Mouse (Mus musculus) hematopoietic stem cell, adult 5-6 weeks (primary cell): ENCODE measurements at regions not wholly inside any gene's neighbourhood (a gene's known extent, or its start where the extent isn't known, plus 50 kb on each side); places are given as distances from the start of the nearest gene placed in this dataset.

ENCODE experiments used
- ATAC-seq, 2 experiments: fragments of 125-278 bp in 1 of 2; replicated peaks in 1 of 2; 2 replicates each; pipeline ENCODE4 v1.8.0; 2016 to 2017; ENCODE audit warnings: inconsistent platforms in 2 of 2, mild to moderate bottlenecking in 2 of 2, moderate number of reproducible peaks in 2 of 2, low read depth in 1 of 2, moderate TSS enrichment in 1 of 2; ENCODE audit not compliant: low FRiP score in 2 of 2, poor library complexity in 2 of 2, severe bottlenecking in 2 of 2, insufficient read depth in 1 of 2, low TSS enrichment in 1 of 2

DNA sequence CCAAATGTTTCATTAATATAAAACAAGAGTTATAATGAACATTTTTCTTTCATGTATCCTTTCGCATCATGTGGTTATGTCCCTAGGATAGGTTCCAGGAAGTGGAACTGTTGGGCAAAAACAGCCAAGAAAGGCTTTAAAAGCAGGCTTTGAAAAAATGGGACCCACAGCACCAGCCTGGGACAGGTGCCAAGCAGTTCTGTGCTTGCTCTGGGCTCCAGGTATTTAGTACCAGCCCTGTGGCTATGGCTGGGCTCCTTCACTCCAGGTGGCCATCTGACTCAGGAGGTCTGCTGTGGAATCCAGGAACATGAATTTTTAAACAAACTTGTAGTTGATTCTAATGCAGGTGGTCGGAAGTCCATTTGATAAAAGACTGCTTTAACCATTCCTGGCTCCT, 119.8 kb upstream of the Adpgk start:
- ATAC-seq = no peak

DNA sequence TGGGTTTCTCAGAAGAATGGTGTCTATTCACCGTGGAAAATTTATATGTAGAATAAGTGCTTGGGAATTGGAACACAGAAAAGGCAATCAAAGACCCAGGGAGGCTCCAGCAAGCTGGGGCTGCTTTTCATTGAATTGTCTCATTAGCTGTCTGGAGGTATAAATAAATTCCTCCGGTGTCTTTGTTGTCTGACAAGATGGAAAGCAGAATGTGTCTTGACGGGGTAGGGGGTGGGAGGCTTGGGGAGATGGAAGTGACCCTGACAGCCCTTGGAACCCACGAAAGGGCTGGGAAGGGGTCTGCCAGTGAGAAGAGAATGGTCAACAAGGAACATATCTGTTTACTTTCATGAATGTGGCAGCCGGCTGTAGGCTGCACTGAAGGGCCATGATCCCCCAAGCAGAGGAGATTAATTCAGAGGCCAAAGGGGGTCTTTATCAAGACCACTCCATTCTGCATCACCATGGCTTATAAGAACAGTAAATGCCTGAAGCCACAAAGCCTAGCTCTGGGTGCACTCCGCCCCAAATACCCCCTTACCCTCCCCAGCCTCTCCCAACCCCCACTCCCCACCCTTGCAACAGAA, 127.2 kb upstream of the Neo1 start:
- ATAC-seq = no peak

DNA sequence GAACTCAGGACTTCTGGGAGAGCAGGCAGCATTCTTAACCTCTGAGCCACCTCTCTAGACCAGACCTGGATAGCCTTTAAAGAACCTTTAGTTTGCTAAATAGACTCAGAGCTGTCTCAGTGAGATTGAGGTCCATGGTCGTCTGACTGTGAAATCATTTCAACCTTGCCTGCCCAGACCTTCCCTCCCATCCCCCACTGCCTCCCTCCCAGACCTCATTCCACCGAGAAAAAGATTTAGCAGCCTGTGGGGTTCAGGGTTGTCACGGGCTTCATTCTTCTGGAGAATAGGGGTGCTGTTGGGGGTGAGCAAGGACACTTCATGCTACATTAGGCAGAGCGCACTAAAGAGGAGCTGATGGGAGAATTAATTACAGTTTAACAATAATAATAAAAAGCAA, 126.7 kb upstream of the Neo1 start:
- ATAC-seq = no peak

DNA sequence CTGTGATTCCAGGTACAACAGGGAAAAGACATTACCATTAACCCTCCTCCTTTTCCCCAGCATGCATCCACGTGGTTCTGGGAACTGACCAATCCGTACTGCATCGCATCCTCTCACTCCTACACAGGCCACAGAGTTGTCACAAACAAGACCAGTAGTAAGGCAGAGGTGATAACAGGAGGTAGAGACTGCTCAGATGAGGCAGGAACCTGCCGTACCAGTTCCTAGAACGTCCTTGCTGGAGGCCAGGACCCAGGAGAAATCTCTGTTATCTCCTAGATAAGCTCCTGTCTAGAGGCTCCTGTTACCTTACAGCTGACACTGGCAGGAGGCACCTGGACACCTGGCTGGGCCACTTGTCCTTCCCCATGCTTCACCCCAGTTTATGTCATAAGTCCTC, 121.4 kb upstream of the Neo1 start:
- ATAC-seq = no peak

DNA sequence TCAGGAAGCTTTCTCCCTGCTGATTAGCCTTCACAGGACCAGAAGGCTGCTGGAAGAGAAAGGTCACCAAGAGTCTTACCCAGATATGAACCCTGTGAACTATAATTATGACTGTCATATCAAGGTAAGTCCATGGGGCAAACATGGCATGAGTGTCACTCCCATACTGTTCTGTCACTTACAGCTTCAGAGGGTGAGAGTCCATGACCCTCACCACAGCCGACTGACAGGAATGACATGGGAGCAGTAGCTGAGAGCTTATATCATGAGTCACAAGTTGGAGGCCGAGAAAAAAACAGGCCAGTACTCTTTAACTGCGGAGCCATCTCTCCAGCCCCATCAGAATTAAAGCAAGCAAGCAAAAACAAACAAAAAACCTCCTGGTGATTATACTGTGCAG, 117.7 kb upstream of the Neo1 start:
- ATAC-seq = no peak

DNA sequence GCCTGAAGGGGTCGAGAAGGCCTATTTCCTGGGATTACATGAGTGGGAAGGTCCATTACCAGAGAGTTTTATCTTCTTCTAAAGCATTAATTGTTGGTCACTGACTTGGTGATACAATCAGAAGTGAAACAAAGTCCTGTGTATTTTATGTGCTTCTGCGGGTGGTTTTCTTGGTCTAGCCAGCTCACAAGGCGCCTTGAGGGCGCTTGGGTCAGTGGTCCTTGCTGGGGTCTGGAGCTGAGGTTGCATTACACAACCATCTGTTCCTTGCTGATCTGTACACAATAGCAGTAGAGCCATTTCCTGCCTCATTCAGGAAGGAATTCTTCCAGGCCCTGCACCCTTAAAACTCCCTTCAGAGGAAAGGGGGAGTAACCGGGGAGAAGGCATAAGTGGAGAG, 116.9 kb upstream of the Neo1 start:
- no peak for ATAC-seq

DNA sequence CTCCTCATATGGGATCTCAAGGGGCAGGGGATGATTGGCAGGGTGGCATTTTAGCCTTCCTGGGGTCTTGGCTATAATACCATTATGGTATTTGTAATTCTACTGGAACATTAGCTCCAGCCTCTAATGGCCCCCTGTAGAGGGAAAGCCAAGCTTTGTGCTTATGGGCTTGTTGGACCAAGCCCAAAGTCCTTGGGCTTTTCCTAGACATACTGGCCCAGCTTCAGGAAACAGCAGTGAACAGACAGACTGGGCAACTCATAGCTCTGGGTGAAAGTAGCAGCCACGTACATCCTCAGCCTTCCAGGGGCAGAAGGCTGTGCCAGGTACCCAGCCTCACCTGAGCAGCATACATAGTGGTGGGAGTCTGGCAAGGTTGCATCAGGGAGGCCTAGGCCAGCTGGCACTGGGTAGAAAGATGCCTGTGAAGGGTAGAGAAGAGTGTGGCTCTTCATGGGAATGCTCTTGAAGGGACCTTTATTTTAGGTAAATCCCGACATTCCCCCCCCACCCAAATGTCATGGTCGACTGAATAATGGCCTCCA, 108.1 kb upstream of the Neo1 start:
- no peak for ATAC-seq

DNA sequence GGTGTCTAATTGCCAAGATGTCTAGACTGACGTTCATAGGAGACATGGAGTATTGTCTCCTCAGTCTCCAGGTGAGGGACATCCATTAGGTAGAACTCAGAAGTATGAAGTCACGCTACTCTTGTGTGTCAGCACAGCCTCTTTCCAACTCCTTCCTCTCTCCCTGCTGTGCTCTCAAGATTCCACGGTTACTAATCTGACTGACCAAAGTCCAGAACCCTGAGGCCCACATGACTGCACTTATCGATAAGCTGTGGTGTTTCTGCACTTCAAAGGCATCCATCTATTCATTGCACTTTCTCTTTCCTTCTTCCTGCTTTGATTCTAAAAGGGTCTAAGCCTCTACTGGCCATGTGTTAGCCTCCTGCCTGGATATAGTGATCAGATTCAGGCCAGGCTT, 107.4 kb upstream of the Neo1 start:
- ATAC-seq = no peak

DNA sequence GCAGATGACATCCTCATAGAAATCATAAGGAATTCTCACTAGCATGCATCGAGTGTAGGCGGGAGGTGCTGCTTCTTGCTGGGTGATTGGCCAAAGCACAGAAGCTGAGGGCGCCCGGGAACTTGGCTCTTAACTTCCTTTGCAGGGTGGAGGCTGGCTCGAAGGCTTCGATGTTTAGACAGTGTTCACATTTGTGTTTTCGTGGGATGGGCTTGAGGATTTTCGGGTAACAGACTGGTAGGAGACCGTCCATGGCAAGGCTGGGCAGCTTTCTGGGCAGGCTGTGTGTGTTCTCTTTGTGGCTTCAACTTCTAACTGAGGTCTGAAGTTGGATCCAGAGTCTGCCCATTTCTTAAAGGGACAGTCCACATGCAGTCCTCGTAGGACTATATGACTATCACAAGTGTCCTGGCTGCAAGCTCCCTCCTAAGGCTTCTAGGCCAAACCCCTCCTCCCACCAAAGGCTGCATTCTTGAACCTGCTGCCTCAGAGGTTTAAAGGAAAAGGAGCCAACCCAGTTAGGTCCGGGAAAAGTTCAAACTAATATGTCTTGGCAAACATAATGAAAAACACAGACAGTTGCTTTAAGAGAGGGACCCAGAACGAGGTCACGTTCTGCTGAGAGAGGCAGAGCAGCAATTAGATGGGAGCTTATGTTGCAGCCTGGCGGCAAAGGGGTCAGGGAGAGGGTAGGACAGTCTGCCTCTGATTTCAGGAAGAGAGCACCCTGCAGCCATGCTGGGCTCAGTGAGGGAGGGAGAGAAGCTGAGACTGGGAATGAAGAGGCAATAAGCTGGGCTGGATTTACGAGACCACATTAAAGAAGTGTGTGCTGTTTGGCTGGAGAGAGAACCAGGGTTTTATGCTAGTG, 98.2 kb upstream of the Neo1 start:
- ATAC-seq = no peak

DNA sequence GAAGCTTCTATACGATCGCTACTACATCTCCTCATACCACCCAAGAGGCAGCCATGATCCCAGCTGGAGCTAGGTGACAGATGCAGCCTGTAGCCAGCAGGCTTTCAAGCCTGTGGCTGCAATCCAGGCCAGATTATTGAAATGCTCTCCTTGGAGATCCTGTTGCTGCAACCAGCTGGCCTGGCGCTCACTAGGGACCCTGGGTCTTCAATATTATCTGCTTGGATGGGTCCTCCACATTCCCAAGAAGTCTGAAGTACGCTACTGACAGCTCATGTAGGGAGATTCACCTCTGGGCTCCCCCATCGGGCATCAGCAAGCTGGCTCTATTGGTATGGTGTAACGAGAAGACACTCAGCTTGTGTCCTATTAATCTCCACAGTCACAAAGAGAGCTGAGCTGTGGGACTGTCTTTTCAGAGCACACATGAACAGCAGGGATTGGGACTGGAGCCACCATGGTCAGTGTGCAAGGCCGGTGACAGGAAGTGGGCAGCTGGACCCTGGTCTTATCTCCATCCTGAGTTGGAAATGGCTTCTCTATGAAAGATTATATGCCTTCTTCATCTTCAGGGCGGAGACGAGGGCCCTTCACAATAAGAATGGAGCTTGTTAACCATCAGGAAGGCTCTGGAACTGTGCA, 93.6 kb upstream of the Neo1 start:
- no peak for ATAC-seq

DNA sequence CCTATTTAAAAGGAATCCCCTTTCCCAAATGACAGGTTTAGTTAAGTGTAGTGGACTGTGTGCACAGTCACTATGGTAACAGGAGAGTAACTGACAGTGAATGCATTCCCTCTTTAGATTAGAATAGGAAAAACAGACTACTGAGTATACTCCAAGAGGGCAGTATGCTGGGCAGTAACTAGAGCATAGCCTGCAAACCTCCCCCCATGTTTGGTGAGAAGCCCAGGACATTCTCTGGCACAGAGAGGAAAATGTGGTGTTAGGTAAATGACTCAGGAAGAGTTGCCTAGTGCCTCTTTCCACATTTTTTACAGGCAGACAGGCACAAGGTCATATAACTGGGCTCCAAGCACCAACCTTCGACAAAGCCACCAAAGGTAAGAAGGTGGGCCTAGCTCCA, 93.0 kb upstream of the Neo1 start:
- no peak for ATAC-seq

DNA sequence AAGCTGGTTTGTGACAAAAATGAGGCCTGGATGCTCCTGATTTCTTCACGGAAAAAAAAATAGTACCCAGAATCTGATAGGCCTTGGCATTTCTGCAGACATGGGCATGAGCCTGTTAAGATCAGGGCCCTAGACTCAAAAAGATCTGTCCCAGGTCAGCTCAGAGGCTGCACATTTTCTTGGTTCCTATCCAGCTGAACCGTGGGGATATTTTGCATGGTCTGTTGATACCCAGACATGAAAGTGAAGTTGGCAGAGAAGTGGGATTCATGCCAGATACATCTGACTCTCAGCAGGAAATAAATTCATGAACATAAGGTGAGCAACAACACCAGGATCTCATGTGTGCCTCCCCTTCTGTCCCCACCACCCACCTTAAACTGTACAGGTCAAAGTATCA, 91.8 kb upstream of the Neo1 start:
- ATAC-seq = no peak

DNA sequence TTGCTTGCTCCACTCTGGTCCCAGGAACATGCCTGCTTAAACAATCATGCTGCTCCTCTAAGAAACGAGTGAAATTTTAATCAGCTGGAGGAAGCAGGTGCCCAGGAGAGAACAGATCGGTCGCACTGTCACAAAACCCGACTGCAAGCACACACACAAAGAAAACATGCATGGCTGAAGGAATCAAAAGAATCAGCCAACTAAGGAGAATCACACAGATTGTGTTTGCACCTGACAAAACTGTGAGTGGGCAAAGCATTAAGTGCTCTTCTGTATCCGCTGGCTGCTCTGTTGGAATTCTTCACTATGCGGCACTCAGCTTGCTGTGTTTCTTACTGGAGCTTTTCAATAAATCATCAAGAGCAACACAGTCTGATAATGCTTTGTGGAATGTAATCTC, 89.6 kb upstream of the Neo1 start:
- ATAC-seq = no peak

DNA sequence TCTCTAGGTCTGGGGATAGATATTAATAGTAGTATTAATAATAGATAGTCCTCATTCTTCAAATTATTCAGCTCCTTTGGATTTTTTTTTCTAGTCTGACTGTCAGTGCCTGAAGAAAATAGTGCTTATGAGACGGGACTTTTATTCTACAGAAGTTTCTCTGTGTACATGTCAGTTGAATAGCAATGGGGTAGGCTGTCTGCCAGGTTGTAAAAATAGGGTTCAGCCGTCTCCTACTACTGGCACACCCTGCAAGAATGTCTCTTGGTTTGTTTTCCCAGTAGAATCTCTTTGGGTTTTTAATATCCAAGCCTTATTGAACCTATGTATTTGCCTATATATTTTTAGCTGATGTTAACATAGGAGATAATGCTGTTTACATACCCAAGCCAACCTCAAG, 80.3 kb upstream of the Neo1 start:
- no peak for ATAC-seq

DNA sequence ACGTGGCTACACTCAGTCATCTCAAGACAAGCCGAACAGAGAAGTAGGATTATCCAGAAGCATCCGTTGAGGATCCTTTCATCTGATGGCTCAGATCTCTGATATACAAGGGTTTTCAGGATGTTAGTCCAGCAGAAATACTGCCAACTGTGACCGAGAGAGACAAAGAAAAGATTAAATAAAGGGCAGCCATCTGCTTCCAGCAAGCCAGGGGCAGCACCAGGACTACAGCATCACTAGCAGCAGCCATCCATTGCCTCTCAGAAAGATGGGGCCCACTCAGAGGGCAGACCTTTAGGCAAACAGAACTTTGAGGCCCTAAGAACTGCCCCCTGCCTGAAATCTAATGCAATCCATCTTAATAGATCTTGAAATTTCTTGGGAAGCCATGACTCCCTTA, 77.6 kb upstream of the Neo1 start:
- no peak for ATAC-seq

DNA sequence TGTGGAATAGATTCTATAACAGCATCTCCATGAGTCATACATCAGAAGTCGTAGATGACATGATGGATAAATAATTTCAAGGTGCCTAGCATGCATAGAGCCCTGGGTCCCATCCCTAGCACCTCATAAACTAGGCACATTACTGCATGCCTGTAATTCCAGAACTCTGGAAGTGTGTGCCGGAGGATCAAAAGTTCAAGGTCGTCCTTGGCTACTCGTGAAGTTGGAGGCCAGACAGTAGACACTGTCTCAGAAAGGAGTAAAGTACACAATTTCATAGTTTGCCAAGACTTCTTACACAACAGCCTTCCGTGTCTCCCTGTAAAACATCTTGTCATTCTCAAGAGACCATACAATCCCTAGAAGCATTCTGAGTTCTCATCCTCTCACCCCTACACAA, 63.5 kb upstream of the Neo1 start:
- no peak for ATAC-seq

DNA sequence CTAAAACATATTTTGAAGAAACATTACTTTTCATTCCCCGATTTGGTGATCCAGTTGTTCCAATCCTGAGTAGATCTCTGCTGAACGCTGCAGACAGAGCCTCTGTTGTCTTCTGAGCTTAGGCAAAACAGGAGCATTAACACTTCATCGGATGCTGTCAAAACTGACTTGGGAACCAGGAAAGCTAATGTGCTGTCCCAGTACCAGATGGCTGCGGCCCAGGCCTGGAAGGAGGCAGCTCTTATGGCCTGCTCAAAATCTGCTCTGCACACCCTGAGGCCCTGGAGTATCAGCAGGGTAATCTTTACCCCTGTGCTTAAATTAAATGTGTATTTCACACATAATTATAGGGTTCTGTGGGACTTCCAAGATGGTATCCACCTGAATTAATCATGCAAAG, 61.3 kb upstream of the Neo1 start:
- ATAC-seq = no peak

DNA sequence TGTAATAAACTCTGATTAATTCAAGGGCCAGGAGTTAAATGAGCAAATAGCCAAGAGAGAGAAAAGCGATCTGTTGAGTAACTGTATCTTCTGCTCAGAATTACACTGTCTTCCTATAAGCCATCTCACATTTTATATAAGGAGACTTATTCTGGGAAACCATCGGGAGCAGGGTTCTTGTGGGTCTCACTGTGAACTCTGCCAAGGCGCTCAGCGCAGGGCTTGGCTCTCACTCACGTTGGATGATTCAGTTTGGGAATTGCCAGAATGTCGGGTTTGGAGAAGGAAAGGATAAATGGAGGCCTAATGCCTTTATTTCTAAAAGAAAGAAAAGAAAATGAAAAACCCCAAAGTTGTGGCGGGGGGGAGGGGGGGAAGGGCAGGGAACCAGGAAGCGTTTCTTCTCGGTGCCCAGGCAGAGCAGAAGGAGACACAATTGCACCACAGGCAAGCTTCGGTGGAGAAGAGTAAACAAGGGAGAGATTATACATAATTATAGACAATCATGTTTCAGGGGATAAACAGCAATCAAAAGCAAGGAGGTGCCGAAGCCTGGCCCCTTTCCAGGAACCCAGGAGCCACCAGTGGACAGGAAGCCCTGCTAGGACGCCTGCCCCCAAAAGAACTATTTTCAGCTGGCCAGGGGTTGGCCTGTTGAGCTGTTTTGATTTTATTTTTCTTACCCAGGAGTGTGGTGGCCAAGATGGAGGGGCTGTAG, 60.5 kb upstream of the Neo1 start:
- no peak for ATAC-seq
